Mouse (Mus musculus) liver, adult 2 months (tissue): ENCODE data around the gene Rbm14.

Experiments
- CTCF ChIP-seq: fragments of 200-500 bp; IDR thresholded peaks from 2 replicates; pipeline ENCODE4 v1.5.1; 2011; ENCODE audit warnings: low read depth, low read length, control low read depth
- POLR2A ChIP-seq: fragments of 200-500 bp; IDR thresholded peaks from 2 replicates; pipeline ENCODE4 v1.6.1; 2011; ENCODE audit warnings: low read length, control low read depth; ENCODE audit not compliant: insufficient read depth; ENCODE audit errors: extremely low read depth

GRCm38 (mm10) chr19:4855951-4856350, 44.5 kb upstream of the Rbm14 start:
- no peak for TF ChIP-seq POLR2A
- TF ChIP-seq CTCF = no peak
